Mouse (Mus musculus): Measurements from ENCODE around the gene Ccdc71.

The Ccdc71 gene

GRCm38 (mm10) chr9:108490559-108491285 lies 30.4 kb downstream of the Ccdc71 start, which contains the start of gene Usp19:
Gene Usp19 (plus strand): TSS chr9:108490602.
- peak; percentile 98 for DNase-seq

GRCm38 (mm10) chr9:108491286-108491580 lies 30.9 kb downstream of the Ccdc71 start:
- DNase-seq, result no peak

GRCm38 (mm10) chr9:108492043-108492750 lies 31.9 kb downstream of the Ccdc71 start:
- DNase-seq, result peak; percentile 33 to 34

- no peak for DNase-seq
Measured at GRCm38 (mm10) chr9:108493246-108493645, 32.9 kb downstream of the Ccdc71 start.

GRCm38 (mm10) chr9:108494146-108494825 lies 34.0 kb downstream of the Ccdc71 start:
- DNase-seq, result no peak

GRCm38 (mm10) chr9:108494905-108495304 lies 34.6 kb downstream of the Ccdc71 start:
- no peak for DNase-seq

GRCm38 (mm10) chr9:108499231-108499630 lies 38.9 kb downstream of the Ccdc71 start:
- DNase-seq, result no peak

GRCm38 (mm10) chr9:108499943-108500342 lies 39.6 kb downstream of the Ccdc71 start:
- DNase-seq, result no peak

- DNase-seq, result no peak
Measured at GRCm38 (mm10) chr9:108506901-108507300, 46.6 kb downstream of the Ccdc71 start.

GRCm38 (mm10) chr9:108507619-108508434 lies 47.5 kb downstream of the Ccdc71 start, which contains the start of gene Qars:
Gene Qars (plus strand): TSS chr9:108507706.
- peak; percentile 97 to 98 for DNase-seq

GRCm38 (mm10) chr9:108508776-108509175 lies 48.4 kb downstream of the Ccdc71 start:
- no peak for DNase-seq
